Mouse (Mus musculus) C2C12 (cell line): Measurements from ENCODE around the gene Zfp94. TPM values are rescaled to one million over a fixed set of nuclear protein-coding genes. Genes with fewer than 3 reads are reported as not detected.
A peak's percentile ranks its signal among the peaks of the same experiment; 100 is the strongest.

ENCODE experiments used
- H3K27me3 ChIP-seq: one replicate; pipeline ENCODE4 v1.6.1; 2011; ENCODE audit not compliant: control insufficient read depth, insufficient read depth, insufficient read length
- H3K36me3 ChIP-seq: one replicate; pipeline ENCODE4 v1.6.1; 2011; ENCODE audit not compliant: control insufficient read depth, insufficient read depth
- H3K4me3 ChIP-seq: one replicate; pipeline ENCODE4 v1.5.1; 2011; ENCODE audit warnings: mild to moderate bottlenecking, control low read depth; ENCODE audit not compliant: poor library complexity, insufficient read depth, severe bottlenecking
- H3K79me2 ChIP-seq: one replicate; pipeline ENCODE4 v1.6.1; 2011; ENCODE audit not compliant: control insufficient read depth, insufficient read depth
- H3K79me3 ChIP-seq: one replicate; pipeline ENCODE4 v1.6.1; 2011; ENCODE audit warnings: low read depth, control low read depth
- H3ac ChIP-seq: one replicate; pipeline ENCODE3; 2011; ENCODE audit warnings: low read depth; ENCODE audit not compliant: control insufficient read depth, insufficient read length
- CEBPB ChIP-seq: IDR thresholded peaks from one replicate; pipeline ENCODE4 v1.6.1; 2011; ENCODE audit warnings: low read depth, mild to moderate bottlenecking, control low read depth, moderate library complexity
- CTCF ChIP-seq: IDR thresholded peaks from one replicate; pipeline ENCODE4 v1.5.1; 2011; ENCODE audit not compliant: control insufficient read depth, insufficient read depth, insufficient read length
- FOSL1 ChIP-seq: IDR thresholded peaks from one replicate; pipeline ENCODE4 v1.8.0; 2011; ENCODE audit warnings: mild to moderate bottlenecking, low read length; ENCODE audit not compliant: poor library complexity, insufficient read depth, severe bottlenecking
- MAX ChIP-seq: IDR thresholded peaks from one replicate; pipeline ENCODE4 v1.6.1; 2011; ENCODE audit warnings: mild to moderate bottlenecking, control low read depth
- MYOD1 ChIP-seq: IDR thresholded peaks from one replicate; pipeline ENCODE4 v1.6.1; 2011; ENCODE audit warnings: low read depth; ENCODE audit not compliant: control insufficient read depth, insufficient read length
- MYOG ChIP-seq: IDR thresholded peaks from one replicate; pipeline ENCODE4 v1.6.1; 2011; ENCODE audit not compliant: control insufficient read depth, insufficient read length; ENCODE audit errors: extremely low read depth
- USF1 ChIP-seq: IDR thresholded peaks from one replicate; pipeline ENCODE4 v1.6.1; 2011; ENCODE audit warnings: low read depth, mild to moderate bottlenecking, control low read depth, moderate library complexity
- long read RNA-seq, 2 experiments: library from polyadenylated mRNA; unstranded; transcript quantifications; one replicate each; pipeline ENCODE4 v2.0.0; 2019 to 2020
- polyA plus RNA-seq: library from polyadenylated mRNA; unstranded; fragments of >200 nt; fragmentation: generic; extraction: Trizol; gene quantifications from one replicate; pipeline ENCODE4 v1.2.1, GENCODE M21; 2012; ENCODE audit warnings: missing spikeins

Zfp94 gene
- polyA plus RNA-seq, result 2.4 TPM
- long read RNA-seq, experiment 1, partial matches to known transcripts, result 0 of 3 reads
- long read RNA-seq, experiment 1, other reads (novel, unspliced or antisense), result 1 of 3 reads
- long read RNA-seq, experiment 2, transcript Zfp94-201 (5 exons, 2,529 nt), result major isoform, 5 of 18 reads
- long read RNA-seq, experiment 2, partial matches to known transcripts, result 0 of 18 reads
- long read RNA-seq, experiment 2, other reads (novel, unspliced or antisense), result 12 of 18 reads

GRCm38 (mm10) chr7:24316567-24317092 lies at the start of gene Zfp94:
Zfp94 (minus strand) TSS chr7:24316666.
- Histone ChIP-seq H3K79me3 (no peaks in the 10 kb centered on the region), H3ac (peak within 1 kb of the TSS; percentile 76), H3K4me3 (peak within 1 kb of the TSS; percentile 34), H3K79me2 (no peaks in the 10 kb centered on the region), H3K27me3 (peaks cover 11% of the 10 kb centered on the region), H3K36me3 (no peaks in the 10 kb centered on the region)
- TF ChIP-seq MYOD1, result no peak
- TF ChIP-seq CTCF, result no peak
- TF ChIP-seq USF1, result no peak
- TF ChIP-seq MAX, result no peak
- TF ChIP-seq CEBPB, result no peak
- TF ChIP-seq MYOG, result no peak
- TF ChIP-seq FOSL1, result no peak

DNA sequence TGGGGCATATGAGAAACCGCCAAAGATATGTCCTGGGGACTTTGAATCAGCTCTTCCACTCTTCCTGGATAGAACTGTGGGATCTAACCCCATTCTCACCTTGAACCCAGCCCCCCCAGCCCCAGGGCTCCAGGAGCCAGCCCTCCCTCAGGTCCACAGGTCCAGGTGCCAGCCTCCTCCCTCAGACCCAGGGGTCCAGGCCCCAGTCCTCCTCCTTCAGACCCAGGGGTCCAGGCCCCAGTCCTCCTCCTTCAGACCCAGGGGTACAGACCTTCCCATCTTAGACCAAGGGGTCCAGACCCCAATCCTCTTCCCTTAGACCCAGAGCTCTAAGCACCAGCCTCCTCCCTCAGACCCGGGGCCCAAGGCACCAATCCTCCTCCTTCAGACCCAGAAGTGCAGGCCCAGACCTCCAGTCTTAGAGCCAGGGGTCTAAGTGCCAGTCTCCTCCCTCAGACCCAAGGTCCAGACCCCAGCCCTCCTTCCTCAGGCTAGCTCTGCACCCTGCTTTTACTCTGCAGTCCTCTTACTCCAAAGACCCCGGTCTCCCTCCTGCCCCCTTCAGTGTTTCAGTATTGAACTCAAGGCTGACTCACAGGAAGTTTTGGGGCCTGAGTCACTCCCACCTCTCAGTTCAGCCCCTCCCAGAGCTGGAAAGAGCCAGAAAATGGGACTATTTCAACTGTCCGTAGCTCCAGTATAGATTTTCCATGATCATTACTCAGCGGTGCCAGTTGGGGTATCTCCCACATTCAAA lies 49.0 kb upstream of the Zfp94 start:
- H3K4me3 ChIP-seq, result no peak overlapping the region
- H3K36me3 ChIP-seq, result no peaks in the 10 kb centered on the region

DNA sequence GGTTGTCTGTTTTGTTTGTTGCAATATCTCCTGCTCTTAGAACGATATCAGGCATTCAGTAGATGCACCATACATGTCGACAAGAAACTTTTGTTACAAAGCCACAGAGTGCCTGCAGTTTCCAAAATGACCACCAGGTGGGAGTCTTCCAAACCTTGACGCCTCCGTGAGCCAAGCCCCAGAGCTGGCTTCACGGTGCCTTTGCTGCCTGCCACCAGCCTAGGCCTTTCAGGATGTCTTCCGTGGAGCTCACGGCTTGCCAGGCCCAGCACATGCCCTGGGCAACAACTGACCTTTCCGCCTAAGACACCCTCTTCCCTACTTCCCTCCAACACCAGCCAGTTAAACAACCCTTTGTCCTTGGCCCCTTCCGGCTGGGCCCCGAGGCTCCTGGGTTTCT lies 48.4 kb upstream of the Zfp94 start:
- no peak for TF ChIP-seq MYOD1
- TF ChIP-seq MYOG, result no peak
- no peak for TF ChIP-seq FOSL1
- TF ChIP-seq MAX, result peak; percentile 69
- TF ChIP-seq USF1, result no peak
- TF ChIP-seq CEBPB, result no peak
- peak; percentile 35 for TF ChIP-seq CTCF
- Histone ChIP-seq H3K27me3 (no peaks in the 10 kb centered on the region), H3K79me2 (no peaks in the 10 kb centered on the region), H3ac (peak overlapping the region; percentile 77), H3K4me3 (no peak overlapping the region), H3K79me3 (no peaks in the 10 kb centered on the region), H3K36me3 (no peaks in the 10 kb centered on the region)

More for the DNA sequence above, 49.0 kb upstream of the Zfp94 start:
- Histone ChIP-seq H3K79me2 (peaks cover 4% of the 10 kb centered on the region), H3ac (peak overlapping the region; percentile 13), H3K27me3 (no peaks in the 10 kb centered on the region), H3K79me3 (no peaks in the 10 kb centered on the region)
- TF ChIP-seq FOSL1 (peak; percentile 45), CEBPB (no peak)

DNA sequence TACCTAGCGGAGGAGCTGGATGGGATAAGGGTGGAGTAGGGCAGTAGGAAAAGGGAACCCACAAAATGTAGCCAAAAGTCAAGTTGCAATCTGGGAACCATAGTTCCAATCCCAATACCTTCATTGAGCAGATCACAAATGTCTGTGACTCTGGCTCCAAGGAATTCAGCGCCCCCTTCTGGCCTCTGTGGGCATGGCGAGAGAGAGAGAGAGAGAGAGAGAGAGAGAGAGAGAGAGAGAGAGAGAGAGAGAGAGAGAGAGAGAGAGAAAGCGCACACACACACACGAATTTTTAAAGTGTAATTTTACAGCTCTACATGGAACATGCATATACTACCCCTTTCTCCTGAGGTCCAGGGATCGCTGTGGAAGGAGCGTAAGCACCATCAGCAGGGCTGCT lies 46.8 kb upstream of the Zfp94 start:
- no peak overlapping the region for H3K4me3 ChIP-seq
- no peaks in the 10 kb centered on the region for H3K79me2 ChIP-seq
- no peak overlapping the region for H3ac ChIP-seq
- H3K27me3 ChIP-seq, result no peaks in the 10 kb centered on the region
- no peaks in the 10 kb centered on the region for H3K36me3 ChIP-seq
- no peak for TF ChIP-seq MYOG
- no peak for TF ChIP-seq CEBPB
- TF ChIP-seq MAX, result no peak
- no peak for TF ChIP-seq CTCF
- no peak for TF ChIP-seq USF1
- no peak for TF ChIP-seq MYOD1
- TF ChIP-seq FOSL1, result no peak
- no peaks in the 10 kb centered on the region for H3K79me3 ChIP-seq

DNA sequence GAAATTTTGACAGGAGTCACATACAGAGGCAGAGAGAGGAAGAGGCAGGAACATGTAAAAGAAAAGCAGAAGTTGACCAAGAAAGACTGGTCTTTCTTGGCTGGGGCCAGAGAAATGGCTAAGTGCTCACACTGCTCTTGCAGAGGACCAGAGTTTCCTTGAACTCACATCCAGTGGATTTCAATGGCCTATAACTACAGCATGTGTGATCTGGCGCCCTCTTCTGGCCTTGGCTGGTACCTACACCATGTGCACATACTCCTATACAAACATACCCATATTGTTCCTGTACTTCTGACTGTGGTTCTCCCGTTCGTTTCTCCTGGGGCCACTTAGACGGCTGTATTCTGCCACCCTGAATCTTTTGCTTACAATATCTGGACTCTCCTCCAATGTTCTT lies 44.5 kb upstream of the Zfp94 start:
- H3K79me2 ChIP-seq, result no peaks in the 10 kb centered on the region
- H3K4me3 ChIP-seq, result no peak overlapping the region
- TF ChIP-seq FOSL1, result no peak
- no peak for TF ChIP-seq CEBPB
- TF ChIP-seq MYOG, result no peak
- no peak for TF ChIP-seq USF1
- no peak for TF ChIP-seq MYOD1
- TF ChIP-seq MAX, result no peak
- TF ChIP-seq CTCF, result no peak
- no peaks in the 10 kb centered on the region for H3K36me3 ChIP-seq
- peaks cover under 1% of the 10 kb centered on the region for H3K27me3 ChIP-seq
- no peaks in the 10 kb centered on the region for H3K79me3 ChIP-seq
- H3ac ChIP-seq, result no peak overlapping the region
